Mouse (Mus musculus) lung, embryonic 16.5 days (tissue): ENCODE measurements around the gene Ctsa. TPM values are rescaled to one million over a fixed set of nuclear protein-coding genes. Genes with fewer than 3 reads are reported as not detected.
"Not testable (repeated sequence)": the region's sequence is repeated elsewhere in the genome, so short reads cannot be mapped to it uniquely, and the experiment has no call there.

ENCODE experiments used
- ATAC-seq: fragments of 200-750 bp; cut with Nextera tagmentation; 2 replicates; pipeline ENCODE4 v1.8.0; 2017; ENCODE audit warnings: low read depth, mild to moderate bottlenecking, moderate library complexity
- H3K27ac ChIP-seq: fragments of 300-500 bp; sonication (generic); 2 replicates; pipeline ENCODE4 v1.5.1; 2014; ENCODE audit warnings: mild to moderate bottlenecking, control low read depth, low read length
- H3K27me3 ChIP-seq: fragments of 300-500 bp; sonication (generic); 2 replicates; pipeline ENCODE4 v1.6.1; 2014; ENCODE audit warnings: low read depth, low read length, mixed read lengths; ENCODE audit not compliant: control insufficient read depth, insufficient read depth
- H3K36me3 ChIP-seq: fragments of 300-500 bp; sonication (generic); 2 replicates; pipeline ENCODE4 v1.6.1; 2014; ENCODE audit warnings: low read length; ENCODE audit not compliant: control insufficient read depth, insufficient read depth
- H3K4me1 ChIP-seq: fragments of 300-500 bp; sonication (generic); replicated peaks from 2 replicates; pipeline ENCODE4 v1.6.1; 2014; ENCODE audit warnings: low read length, mixed read lengths; ENCODE audit not compliant: control insufficient read depth, insufficient read depth
- H3K4me2 ChIP-seq: fragments of 300-500 bp; sonication (generic); 2 replicates; pipeline ENCODE4 v1.6.1; 2014; ENCODE audit warnings: low read depth, low read length, control low read depth
- H3K4me3 ChIP-seq: fragments of 300-500 bp; sonication (generic); 2 replicates; pipeline ENCODE4 v1.5.1; 2014; ENCODE audit warnings: mild to moderate bottlenecking, low read length, control low read depth
- H3K9ac ChIP-seq: fragments of 300-500 bp; sonication (generic); 2 replicates; pipeline ENCODE4 v1.6.1; 2014; ENCODE audit warnings: low read length, control low read depth
- H3K9me3 ChIP-seq: fragments of 300-500 bp; sonication (generic); 2 replicates; pipeline ENCODE4 v1.6.1; 2016; ENCODE audit warnings: low read length; ENCODE audit not compliant: control insufficient read depth
- WGBS: fragments of 180-500 bp; shearing (Covaris S2); extraction: QIAGEN DNeasy Blood & Tissue Kit; methylation state at CpG from one replicate; pipeline ENCODE4 v1.1.7; 2014; 5-methylcytosine and 5-hydroxymethylcytosine counted together
- polyA plus RNA-seq: library from polyadenylated mRNA; unstranded; fragments of >200 nt; fragmentation: Nextera tagmentation; extraction: Ambion mirVana; gene quantifications from 2 replicates; pipeline ENCODE4 v1.2.1, GENCODE M21; 2015

The Ctsa gene
- polyA plus RNA-seq, 1 experiment from 2014 or later: 156 TPM

GRCm38 (mm10) chr2:164857101-164857821 is 24.6 kb downstream of the Ctsa start, which contains the start of gene Pltp:
Gene Pltp (minus strand): TSS chr2:164857711.
- Histone ChIP-seq H3K9me3 (no peaks in the 10 kb centered on the region), H3K4me3 (peak within 1 kb of the TSS; percentile 64), H3K27ac (peak within 1 kb of the TSS; percentile 49), H3K4me2 (peak within 1 kb of the TSS; percentile 72), H3K36me3 (no peaks in the 10 kb centered on the region), H3K4me1 (peaks cover 46% of the 10 kb centered on the region), H3K27me3 (no peaks in the 10 kb centered on the region), H3K9ac (peak within 1 kb of the TSS; percentile 70)
- ATAC-seq: peak; percentile 78
- WGBS: under 1% methylated on average over 47 of the region's 47 CpGs

DNA sequence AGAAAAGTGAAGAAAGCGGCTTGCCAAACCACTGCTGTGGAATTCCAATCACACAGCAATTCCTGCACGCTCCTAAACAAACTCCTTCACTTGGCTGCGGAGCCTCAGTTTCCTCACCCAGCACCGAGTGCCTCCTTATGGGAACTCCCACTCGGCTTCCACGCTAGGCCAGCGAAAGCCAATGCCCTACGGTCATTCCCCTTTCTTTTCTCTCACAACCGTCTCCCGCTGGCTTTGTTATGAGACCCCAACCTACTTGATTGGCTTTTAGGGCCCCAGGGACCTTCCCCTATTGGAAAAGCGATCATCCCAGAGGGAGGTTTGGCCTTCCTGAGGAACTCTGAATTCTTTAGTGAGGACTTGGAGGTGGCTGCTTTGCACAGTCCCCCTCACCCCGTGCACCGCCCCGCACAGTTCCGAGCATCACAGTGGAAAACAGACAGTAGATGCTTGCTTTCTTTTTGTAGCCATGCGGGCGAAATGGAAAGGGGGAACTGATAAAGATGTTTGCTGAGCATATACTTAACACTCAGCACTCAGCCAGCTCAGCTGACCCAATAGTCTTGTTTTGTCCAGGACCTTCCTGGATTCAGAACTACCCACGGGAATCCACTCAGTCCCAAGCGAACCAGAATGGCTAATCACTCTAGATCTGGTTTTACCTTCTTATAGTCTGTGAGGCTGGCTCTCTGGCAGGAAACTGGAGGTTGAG is 25.3 kb downstream of the Ctsa start:
- H3K9ac ChIP-seq: peak overlapping the region; percentile 70
- H3K4me1 ChIP-seq: peaks cover 53% of the 10 kb centered on the region
- peak overlapping the region; percentile 49 for H3K27ac ChIP-seq
- no peaks in the 10 kb centered on the region for H3K9me3 ChIP-seq
- peak overlapping the region; percentile 72 for H3K4me2 ChIP-seq
- H3K36me3 ChIP-seq: no peaks in the 10 kb centered on the region
- WGBS: 9% methylated on average over 19 of the region's 19 CpGs
- H3K4me3 ChIP-seq: peak overlapping the region; percentile 64
- no peaks in the 10 kb centered on the region for H3K27me3 ChIP-seq
- no peak; the same call in 1 of the 2 replicates for ATAC-seq

- ATAC-seq: no peak
- Histone ChIP-seq H3K4me1 (peaks cover 53% of the 10 kb centered on the region), H3K9ac (no peak overlapping the region), H3K4me3 (no peak overlapping the region), H3K36me3 (no peaks in the 10 kb centered on the region), H3K4me2 (no peak overlapping the region), H3K27ac (no peak overlapping the region), H3K27me3 (no peaks in the 10 kb centered on the region), H3K9me3 (no peaks in the 10 kb centered on the region)
- 53% methylated on average over 2 of the region's 2 CpGs for whole genome bisulfite sequencing
Measured at GRCm38 (mm10) chr2:164859155-164859554, 26.5 kb downstream of the Ctsa start.

DNA sequence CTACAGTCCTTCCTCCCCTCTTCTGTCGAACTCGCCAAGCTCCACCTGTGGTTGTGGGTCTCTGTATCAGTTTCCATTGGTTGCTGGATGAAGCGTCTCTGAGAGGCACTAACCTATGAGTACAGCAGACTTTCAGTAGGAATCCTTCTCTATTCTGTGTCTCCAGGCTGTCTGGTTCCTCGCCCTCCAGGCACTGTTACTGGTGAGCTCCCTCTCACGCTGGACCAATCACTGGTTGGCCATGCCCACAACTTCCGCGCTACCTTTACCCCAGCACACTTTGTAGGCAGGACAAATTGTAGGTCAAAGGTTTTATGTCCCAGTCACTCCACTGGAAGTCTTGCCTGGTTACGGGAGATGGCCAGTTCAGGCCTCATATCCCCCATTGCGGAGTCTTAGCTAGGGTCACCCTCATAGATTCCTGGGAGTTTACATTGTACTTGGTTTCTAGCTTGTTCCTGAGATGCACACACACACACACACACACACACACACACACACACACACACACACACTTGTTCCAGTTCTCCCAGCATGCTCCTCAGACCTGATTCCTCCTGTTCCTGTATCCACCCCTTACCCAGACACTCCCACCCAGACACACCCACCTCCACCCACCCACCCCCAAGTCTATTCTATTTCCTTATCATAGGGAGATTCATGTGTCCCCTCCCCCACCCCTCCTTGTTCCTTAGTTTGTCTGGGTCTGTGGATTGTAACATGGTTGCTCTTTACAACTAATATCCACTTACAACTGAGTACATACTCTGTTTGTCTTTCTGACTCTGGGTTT is 27.2 kb downstream of the Ctsa start:
- H3K9me3 ChIP-seq: no peaks in the 10 kb centered on the region
- H3K36me3 ChIP-seq: no peaks in the 10 kb centered on the region
- no peak overlapping the region for H3K27ac ChIP-seq
- peaks cover 50% of the 10 kb centered on the region for H3K4me1 ChIP-seq
- 66% methylated on average over 9 of the region's 9 CpGs for WGBS
- no peaks in the 10 kb centered on the region for H3K27me3 ChIP-seq
- H3K4me3 ChIP-seq: no peak overlapping the region
- ATAC-seq: no peak
- no peak overlapping the region for H3K9ac ChIP-seq
- H3K4me2 ChIP-seq: no peak overlapping the region

GRCm38 (mm10) chr2:164861094-164861493 is 28.4 kb downstream of the Ctsa start:
- Histone ChIP-seq H3K36me3 (no peaks in the 10 kb centered on the region), H3K27me3 (no peaks in the 10 kb centered on the region), H3K9me3 (no peaks in the 10 kb centered on the region), H3K9ac (no peak overlapping the region), H3K4me3 (no peak overlapping the region), H3K27ac (peak overlapping the region; percentile 97), H3K4me1 (peaks cover 46% of the 10 kb centered on the region), H3K4me2 (no peak overlapping the region)
- no peak for ATAC-seq
- 41% methylated on average over 4 of the region's 4 CpGs for WGBS

GRCm38 (mm10) chr2:164862179-164862861 is 29.6 kb downstream of the Ctsa start:
- Histone ChIP-seq H3K27me3 (no peaks in the 10 kb centered on the region), H3K4me1 (peaks cover 43% of the 10 kb centered on the region), H3K27ac (peak overlapping the region; percentile 97), H3K36me3 (no peaks in the 10 kb centered on the region), H3K4me2 (peak overlapping the region; percentile 27; the same call in 1 of the 2 replicates), H3K9me3 (no peaks in the 10 kb centered on the region), H3K9ac (no peak overlapping the region), H3K4me3 (no peak overlapping the region)
- WGBS: 18% methylated on average over 8 of the region's 9 CpGs
- ATAC-seq: peak; percentile 86

DNA sequence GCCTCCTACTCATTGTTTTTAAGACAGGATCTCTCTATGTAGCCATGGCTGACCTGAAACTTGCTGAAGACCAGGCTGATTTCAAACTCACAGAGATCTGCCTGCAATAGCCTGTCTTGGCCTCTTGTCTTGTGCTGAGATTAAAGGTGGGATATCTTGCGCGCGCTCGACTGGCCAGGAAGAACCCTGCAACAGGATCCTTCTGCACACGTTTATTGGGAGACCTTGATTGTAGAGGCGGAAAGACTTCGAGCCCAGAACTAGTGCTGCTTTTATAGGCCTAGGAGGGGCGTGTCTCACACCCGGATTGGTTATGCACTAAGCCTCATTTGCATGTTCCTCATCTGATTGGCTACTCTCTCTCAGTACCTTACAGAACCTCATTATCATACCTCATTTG is 30.7 kb downstream of the Ctsa start:
- H3K4me3 ChIP-seq, H3K9ac ChIP-seq, H3K27me3 ChIP-seq, ATAC-seq, H3K9me3 ChIP-seq, H3K36me3 ChIP-seq, H3K4me2 ChIP-seq: not testable (repeated sequence)
- peak overlapping the region; percentile 97 for H3K27ac ChIP-seq
- WGBS: 94% methylated on average over 8 of the region's 9 CpGs
- H3K4me1 ChIP-seq: peaks cover 36% of the 10 kb centered on the region

DNA sequence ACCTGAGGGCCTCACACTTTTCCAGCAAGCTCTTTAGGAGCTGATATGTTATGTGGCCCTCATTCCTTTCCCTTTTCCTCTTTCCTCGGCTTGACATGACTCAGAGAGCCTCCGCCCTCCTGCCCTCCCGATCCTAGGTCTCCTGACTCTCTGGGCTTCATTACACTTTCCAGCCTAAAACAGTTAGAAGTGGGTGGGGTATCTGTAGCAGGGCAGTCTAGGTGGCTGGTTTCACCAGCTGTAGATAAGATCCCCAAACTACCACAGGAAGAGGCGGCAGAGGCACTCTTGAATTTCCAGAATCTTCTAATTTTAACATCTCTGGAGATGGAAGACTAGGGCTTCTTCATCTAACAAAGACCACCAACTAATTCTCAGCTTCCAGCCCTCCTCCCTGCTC is 31.9 kb downstream of the Ctsa start:
- H3K4me3 ChIP-seq: no peak overlapping the region
- H3K9me3 ChIP-seq: peaks cover 7% of the 10 kb centered on the region
- H3K4me1 ChIP-seq: peaks cover 32% of the 10 kb centered on the region
- no peak overlapping the region for H3K9ac ChIP-seq
- no peak overlapping the region for H3K4me2 ChIP-seq
- no peaks in the 10 kb centered on the region for H3K36me3 ChIP-seq
- 57% methylated on average over 4 of the region's 4 CpGs for WGBS
- no peak overlapping the region for H3K27ac ChIP-seq
- no peak for ATAC-seq
- no peaks in the 10 kb centered on the region for H3K27me3 ChIP-seq
